Mouse (Mus musculus) layer of hippocampus, adult 6 months (tissue): ENCODE data around the gene Mrpl27. TPM values are rescaled to one million over a fixed set of nuclear protein-coding genes. Genes with fewer than 3 reads are reported as not detected.

ENCODE experiments used
- long read RNA-seq, 2 experiments: library from polyadenylated mRNA; unstranded; transcript quantifications; one replicate each; pipeline ENCODE4 v2.0.0; 2019 to 2020
- polyA plus RNA-seq: library from polyadenylated mRNA; unstranded; fragments of <200 nt; fragmentation: Nextera tagmentation; gene quantifications from 2 replicates; pipeline ENCODE4 v1.2.3, GENCODE M21; 2021

Gene Mrpl27
- 152 and 155 TPM in 2 replicates for polyA plus RNA-seq
- long read RNA-seq, experiment 1, transcript Mrpl27-201 (4 exons, 756 nt) = major isoform, 65 of 80 reads
- long read RNA-seq, experiment 1, partial matches to known transcripts = 1 of 80 reads
- long read RNA-seq, experiment 1, other reads (novel, unspliced or antisense) = 10 of 80 reads
- long read RNA-seq, experiment 2, transcript Mrpl27-201 (4 exons, 756 nt) = major isoform, 11 of 18 reads
- long read RNA-seq, experiment 2, partial matches to known transcripts = 1 of 18 reads
- long read RNA-seq, experiment 2, other reads (novel, unspliced or antisense) = 3 of 18 reads

DNA sequence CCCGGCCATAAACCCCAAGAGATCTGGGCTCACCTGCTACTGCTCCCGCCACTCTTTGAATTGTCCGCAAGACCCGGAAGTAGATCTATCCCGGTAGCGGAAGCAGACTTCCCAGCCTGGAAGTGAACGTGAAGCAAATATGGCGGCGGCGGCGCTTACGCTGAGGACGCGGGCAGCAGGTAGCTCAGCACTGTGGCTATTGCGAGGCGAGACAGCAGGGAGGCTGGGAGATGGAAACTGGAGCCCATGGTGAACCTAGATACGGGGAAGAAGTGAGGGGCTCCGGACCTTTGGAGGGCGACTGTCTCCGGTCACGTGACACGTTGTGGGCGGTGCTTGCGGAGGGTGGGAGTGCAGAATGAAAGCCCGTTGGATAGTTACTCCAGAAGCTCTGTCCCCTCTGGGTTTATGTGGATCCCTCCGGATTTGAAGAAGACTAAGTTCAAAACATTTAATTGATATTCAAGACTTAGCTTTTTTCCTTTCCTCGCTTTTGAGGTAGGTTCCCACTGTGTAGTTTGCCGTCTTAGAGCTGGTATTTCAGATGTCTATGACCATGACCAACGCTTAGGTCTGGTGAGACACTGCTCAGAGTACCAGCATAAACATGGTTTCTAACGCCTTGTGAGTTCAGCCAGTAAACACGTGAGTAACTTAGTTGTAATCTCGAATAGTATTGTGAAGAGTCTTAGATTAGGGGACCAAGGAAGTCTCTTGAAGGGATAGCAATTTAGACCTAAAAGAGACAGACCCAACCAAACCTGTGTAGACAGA, at the start of gene Mrpl27, which contains the start of gene Eme1:
Gene Mrpl27, plus strand, starts transcription at position 105 of the 774 bp plus-strand sequence.
Gene Eme1, minus strand, starts transcription at position 302 of the 774 bp plus-strand sequence.

DNA sequence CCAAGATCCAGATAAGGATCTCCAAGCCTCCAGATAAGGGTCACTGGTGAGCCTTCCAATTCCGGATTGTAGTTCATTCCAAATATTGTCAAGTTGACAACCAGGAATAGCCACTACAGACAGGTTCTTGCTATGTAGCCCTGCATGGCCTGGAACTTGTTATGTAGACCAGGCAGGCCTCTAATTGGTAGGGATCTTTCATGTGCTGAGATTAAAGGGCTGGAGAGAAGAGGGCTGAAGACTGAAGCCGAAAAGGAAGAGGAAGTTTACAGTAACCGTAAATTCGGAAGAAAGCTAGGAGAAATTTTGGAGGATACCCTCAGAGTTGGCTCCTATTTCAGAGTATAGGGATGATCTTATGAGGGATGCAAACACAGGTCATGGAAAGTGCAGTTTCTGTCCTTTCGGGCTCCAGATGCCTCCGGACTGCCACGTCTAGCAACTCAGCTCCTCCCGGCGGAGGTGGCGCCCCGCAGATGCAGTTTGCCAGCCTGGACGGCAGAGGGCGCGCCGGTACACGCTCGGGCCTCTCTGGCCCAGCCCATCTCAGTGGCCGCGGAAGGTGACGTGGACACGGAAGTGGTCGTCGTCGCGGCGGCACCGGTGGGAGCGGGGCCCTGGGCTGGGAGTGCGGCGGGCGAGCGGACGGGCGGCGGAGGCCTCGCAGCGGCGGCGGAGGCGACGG, 24.2 kb upstream of the Mrpl27 start, which contains the start of gene Lrrc59:
Gene Lrrc59, plus strand, starts transcription at position 569 of the 685 bp plus-strand sequence.

DNA sequence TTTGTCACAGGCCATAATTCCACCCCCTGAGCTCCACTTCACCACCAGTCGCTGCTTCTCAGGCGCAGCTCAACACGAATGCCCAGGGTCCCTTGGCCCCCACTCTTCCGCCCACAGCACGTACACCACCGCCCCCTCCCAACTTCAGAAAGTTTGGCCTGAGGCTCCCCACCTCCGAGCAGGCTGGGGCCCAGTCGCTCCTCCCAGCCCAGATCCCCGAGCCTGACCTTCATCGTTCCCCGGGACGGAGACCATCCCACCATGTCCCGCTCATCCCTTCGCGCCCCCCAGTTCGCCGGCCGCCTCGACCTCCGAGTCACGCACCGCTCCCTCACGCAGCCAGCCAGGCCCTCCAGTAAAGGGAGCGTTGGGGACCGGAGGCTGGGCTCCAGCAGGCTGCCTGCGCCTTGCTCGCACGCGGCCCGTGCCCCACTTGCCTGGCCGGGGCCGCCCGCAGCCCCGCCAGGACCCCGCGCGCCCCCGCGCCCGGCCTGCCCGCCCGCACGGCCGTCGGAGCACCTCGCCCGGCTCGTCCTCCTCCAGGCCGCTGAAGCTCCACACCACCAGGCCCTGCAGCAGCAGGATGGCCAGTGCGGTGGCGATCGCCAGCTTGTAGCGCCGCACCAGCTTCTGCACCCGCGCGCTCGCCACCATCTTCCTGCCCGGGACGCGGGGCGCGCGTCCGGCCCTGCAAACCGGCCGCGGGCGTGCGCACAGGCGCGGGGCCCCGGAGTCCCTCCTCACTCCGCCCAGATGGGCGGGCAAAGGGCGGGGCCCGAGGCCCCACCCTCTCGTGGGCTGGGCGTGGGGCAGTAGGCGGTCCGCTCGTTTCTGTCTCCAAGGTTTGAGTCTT, 23.4 kb downstream of the Mrpl27 start, which contains the start of gene Xylt2:
Gene Xylt2, minus strand, starts transcription at position 762 of the 853 bp plus-strand sequence.

DNA sequence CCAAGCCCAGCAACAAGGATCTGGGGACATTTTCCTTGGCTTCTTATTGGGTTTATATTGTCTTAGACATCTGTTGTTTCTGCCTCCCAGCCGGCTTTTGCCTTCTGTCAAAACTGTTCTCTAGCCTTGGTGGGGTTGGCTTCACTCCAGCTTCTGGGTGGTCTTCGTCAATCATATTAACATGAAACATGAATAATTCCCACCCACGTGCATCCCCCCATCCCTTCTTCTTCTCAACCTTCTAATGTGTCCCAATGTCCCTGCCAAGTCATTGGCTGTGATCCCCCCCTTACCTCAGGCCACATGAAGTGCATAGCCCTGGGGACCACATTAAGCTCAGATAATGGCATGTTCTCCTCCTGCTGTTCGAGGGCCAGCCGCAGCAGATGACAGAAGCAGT, 50.9 kb downstream of the Mrpl27 start, which contains the start of gene Gm11541:
Gene Gm11541, minus strand, starts transcription at position 28 of the 400 bp plus-strand sequence.

Other genes with a start within 250 kb of the Mrpl27 start
- gene Cacna1g, start 179.6 kb upstream of the Mrpl27 start, polyA plus RNA-seq = 4.9 and 6.2 TPM in 2 replicates
- not detected in 2 replicates for gene Spata20, start 167.6 kb upstream of the Mrpl27 start, polyA plus RNA-seq
- gene Epn3, start 153.8 kb upstream of the Mrpl27 start, polyA plus RNA-seq = 1.5 and 6.9 TPM in 2 replicates
- 2.1 and 3.4 TPM in 2 replicates for gene Mycbpap, start 132.0 kb upstream of the Mrpl27 start, polyA plus RNA-seq
- 2.7 and 3.7 TPM in 2 replicates for gene Rsad1, start 104.5 kb upstream of the Mrpl27 start, polyA plus RNA-seq
- 0.19 and 0.34 TPM in 2 replicates for gene Chad, start 88.7 kb upstream of the Mrpl27 start, polyA plus RNA-seq
- gene Acsf2, start 51.9 kb upstream of the Mrpl27 start, polyA plus RNA-seq = 5.9 and 6.7 TPM in 2 replicates
- 25.3 and 27.7 TPM in 2 replicates for gene Lrrc59, start 24.0 kb upstream of the Mrpl27 start, polyA plus RNA-seq
- gene Eme1, start 197 bp downstream of the Mrpl27 start, polyA plus RNA-seq = 0.16 and 0.29 TPM in 2 replicates
- gene Xylt2, start 23.7 kb downstream of the Mrpl27 start, polyA plus RNA-seq = 12.1 and 12.7 TPM in 2 replicates
- 0.13 TPM in 1 of 2 replicates, not detected in the other for gene Gm11541, start 50.7 kb downstream of the Mrpl27 start, polyA plus RNA-seq
- not detected in 2 replicates for gene Cdc34b, start 88.0 kb downstream of the Mrpl27 start, polyA plus RNA-seq
- gene Tmem92, start 128.9 kb downstream of the Mrpl27 start, polyA plus RNA-seq = not detected in 2 replicates